Mouse (Mus musculus) adrenal gland, postnatal 0 days (tissue): ENCODE measurements around the gene Arid3c. TPM values are rescaled to one million over a fixed set of nuclear protein-coding genes. Genes with fewer than 3 reads are reported as not detected.

Experiments used
- polyA plus RNA-seq: library from polyadenylated mRNA; unstranded; fragments of >200 nt; fragmentation: Nextera tagmentation; extraction: Ambion mirVana; gene quantifications from 2 replicates; pipeline ENCODE4 v1.2.1, GENCODE M21; 2015

Gene Arid3c
- 0.07 TPM in 1 of 2 replicates, not detected in the other for polyA plus RNA-seq

DNA sequence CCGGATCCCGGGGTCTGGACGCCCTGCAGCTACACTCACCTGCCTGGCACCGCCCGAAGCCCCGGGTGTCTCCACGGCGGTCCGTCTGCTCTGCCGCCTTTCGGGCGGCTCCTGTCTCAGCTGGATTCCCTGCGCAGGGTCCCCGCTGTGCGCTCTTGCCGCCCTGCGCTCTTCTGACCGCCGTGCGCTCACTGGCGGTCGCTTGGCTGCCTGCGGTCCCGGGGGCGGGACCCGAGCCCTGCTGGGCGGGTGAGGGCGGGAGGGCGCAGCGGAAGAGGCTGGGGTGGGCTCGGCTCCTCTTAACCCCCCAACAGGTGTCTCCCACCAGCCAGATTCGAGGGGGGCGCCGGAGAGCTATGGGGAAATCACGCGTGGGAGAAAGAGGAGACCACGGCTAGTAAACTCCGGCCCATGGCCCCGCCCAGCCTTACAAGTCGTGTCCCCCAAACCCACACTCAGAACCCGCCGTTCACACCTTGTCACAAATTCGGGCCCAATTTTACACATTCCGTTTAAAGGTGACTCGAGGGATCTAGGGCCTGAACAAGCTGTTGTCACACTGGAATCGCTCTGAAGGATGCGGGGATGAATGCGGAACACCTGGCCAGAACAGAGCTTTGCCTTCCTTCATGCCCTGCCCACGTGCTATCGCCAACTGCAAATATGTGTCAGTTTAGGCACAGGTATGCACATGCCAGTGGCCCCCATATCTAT is at the start of gene Arid3c:
TSS of gene Arid3c (minus strand) at position 91 of the 714 bp plus-strand sequence.

DNA sequence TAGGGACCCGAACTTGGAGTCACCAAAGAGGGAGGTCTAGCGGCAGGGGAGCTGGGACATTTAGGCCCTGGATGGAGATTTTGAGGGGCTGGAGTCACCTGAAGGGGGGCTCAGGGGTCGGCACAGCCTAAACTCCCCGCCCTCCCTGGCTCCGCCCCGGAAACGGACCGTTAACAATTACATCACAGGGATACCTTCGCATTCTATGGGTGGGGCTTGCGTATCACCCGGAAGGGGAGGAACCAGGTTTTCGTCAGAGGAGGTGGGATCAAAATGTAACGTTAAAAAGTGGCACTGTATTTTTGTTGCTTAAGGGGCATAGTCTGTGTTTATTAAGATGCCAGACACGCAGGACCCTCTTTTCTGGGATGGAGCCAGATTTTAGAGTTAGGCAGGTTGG is 43.1 kb upstream of the Arid3c start, which contains the start of gene Ccl27a:
TSS of gene Ccl27a (minus strand) at position 246 of the 400 bp plus-strand sequence.

DNA sequence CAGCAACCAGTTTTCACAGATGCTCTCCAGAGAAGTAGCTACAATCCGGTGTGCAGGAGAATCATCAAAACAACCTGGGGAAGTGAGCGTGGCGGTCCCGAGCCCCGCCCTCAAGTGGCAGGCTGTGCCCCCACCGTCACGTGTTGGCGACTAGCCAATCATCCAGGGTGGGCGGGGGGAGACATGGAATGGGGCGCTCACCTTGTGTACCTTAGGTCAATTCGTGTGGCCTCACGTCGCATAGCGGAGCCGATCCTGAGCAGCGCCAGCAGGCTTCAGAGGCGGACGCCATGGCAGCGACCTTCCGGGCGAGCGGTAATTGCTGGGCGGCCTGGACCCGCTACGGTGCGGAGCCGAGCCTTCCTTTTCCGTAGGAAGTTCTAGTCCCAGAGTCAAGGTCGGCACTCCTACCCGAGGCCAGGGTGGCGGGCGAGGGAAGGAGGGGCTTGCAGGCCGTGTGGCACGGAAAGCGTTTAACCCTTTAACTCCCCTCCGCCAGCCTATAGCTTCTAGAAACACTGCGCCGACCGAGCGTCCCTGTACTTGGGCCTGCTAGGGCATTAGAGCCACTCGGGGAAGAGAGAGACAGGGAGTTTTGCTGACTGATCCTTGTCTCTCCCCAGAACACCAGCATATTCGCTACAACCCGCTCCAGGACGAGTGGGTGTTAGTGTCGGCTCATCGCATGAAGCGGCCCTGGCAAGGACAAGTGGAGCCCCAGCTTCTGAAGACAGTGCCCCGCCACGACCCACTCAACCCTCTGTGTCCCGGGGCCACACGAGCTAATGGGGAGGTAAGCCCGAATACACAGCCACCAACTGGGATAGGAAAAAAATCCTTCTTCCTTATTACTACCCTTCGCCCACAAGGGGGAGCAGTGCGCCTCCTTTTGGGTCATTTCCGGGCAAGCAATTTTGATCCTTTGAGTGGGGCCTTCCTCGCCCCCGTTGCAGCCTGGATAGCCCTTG is 24.7 kb upstream of the Arid3c start, which contains the start of gene Sigmar1:
TSS of gene Sigmar1 (minus strand) at position 820 of the 968 bp plus-strand sequence.

DNA sequence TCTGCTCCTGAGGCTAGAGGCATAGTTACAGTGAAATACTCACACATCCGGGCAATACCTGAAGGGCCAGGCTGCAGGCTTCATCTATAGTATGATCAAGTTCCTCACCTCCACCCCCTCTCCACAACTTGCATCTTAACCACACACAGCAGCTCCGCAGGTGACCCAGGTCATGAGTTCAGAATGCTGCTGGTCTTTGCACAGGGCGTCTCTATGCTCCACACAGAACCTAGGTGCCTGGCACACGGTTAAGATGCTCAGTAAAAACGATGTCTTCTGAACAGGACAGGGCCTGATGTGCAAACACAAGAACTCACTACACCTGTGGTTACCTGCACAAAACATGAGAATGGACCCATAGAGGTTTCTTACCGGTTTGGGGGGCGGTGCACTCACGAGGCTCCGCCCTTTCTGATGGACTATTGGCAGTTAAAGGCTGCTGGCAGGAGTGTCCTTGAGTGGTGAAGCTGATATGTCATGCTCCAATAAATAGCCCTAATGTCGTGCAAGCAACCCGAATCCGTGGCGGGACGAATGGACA is 23.9 kb upstream of the Arid3c start, which contains the start of gene Galt:
TSS of gene Galt (plus strand) at position 432 of the 541 bp plus-strand sequence.

DNA sequence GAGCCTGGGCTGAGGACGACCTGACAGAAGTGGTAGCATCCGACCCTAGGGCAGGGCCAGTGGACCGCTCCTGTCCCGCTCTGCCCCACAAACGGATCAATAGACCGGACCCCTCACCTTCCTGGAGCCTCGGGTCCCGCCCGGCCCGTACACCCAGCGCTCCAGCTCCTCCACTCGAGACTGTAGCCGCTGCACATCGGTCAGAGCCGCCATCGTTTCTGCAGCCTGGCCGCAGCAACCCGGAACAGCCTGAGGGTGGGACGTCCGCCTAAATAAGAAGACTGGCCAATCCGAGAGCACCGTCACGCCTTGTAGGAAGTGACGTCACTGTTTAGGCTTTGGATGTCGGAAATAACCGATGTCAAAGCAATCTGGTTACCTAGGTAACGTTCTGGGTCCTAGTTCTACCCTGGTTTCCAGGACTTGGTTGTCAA is 8.0 kb downstream of the Arid3c start, which contains the start of gene Dctn3:
TSS of gene Dctn3 (minus strand) at position 253 of the 434 bp plus-strand sequence.

DNA sequence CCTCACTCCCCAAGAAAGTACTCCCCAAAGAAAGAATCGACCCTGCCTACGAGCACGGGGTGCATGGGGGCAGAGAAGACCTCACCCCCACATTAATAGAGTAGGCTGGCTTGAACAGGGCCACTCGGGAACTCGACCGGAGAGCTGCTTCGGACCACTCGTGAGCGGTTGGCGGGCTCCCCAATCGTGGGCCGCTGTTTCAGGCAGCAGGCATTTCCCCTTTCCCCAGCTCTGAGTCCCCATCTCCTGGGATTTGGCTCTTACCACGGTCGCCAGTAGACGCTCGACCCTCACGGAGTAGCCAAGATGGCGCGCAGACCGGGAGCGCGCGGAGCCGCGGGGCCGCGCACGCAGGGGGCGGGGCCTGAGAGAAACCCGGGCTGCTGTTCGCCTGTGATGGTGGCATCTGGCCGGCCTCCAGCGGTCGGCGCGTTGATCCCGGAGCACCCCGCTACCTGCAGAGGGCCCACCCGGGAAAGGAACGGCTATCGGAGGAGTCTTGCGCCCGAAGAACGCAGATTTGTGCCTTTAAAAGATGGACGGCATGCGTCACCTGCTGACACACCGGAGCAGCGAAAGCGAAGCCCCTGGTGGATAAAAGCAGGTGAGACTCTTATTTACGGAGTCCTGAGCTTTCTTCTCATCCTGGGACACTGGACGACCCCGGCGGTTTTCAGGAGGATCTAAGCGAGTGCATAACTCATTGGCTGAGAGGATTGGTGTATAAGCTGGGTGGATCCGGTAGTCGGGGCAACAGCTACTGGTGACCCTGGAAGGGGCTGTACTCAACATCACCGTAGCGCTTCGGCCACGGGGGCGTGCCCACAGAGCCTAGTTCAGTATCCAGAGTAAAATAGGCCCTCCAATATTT is 17.5 kb downstream of the Arid3c start, which contains the start of gene Rpp25l:
TSS of gene Rpp25l (minus strand) at position 338 of the 871 bp plus-strand sequence.

DNA sequence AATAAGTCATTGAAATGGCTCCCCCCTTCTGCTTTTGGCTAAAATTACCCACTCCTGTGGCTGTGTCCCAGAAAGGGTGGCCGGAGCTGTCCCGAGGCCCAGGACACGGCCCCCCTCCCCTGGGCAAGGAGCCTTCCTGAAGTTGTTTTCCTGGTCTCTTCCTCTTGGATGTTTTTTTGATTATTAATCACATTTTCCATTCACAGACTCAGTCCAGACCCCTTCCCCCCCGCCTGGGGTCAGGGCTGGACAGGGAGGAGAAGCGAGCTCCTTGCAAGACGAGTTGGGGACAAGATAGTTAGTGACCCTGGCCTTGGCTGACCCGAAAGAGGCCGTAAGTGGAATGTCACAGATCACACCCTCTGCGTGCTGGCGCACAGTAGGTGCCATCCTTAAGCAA is 31.2 kb downstream of the Arid3c start, which contains the start of gene Il11ra1:
TSS of gene Il11ra1 (plus strand) at position 207 of the 400 bp plus-strand sequence.

DNA sequence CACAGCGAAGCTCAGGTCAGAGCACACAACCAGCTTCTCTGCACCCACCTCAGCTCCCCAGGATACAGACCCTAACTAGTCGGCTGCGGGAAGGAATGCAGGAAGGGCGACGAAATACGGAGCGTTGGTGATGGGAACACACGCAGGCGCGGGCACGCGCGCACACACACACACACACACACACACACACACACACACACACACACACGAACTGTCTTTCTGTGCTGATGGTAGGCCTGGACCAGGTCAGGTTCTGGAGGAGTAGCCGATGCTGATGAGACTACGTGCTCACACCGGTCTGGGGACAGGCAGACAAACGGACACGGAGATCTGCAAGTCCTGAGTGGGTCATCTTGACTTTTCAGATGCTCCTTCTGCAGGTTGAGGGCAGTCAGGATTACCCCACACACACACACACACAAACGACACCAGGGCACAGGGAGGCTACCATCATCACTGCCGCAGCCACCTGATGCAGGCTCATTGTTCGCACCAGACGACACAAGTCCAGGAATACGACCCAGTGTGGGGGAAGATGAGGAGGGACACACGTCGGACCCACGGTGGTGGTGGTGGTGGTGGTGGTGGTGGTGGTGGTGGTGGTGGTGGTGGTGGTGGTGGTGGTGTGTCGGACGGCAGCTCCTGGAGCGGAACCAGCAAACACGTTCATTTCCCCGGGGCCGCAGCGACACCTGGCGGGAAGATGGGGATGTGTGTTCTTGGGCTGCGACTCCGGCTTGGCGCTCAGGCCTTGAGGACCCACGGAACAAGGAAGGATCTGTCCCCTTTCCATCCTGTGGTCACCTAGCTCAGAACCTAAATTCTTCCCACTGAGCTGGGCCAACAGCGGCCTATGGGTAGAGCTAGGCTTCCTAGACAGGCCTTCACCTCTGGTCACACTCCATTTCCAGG is 33.8 kb downstream of the Arid3c start, which contains the start of gene Cntfr:
TSS of gene Cntfr (minus strand) at position 160 of the 912 bp plus-strand sequence.

Other genes with a start within 250 kb of the Arid3c start
- 4.2 and 6.0 TPM in 2 replicates for gene AI464131, start 228.1 kb downstream of the Arid3c start, polyA plus RNA-seq
- gene 1110017D15Rik, start 213.8 kb downstream of the Arid3c start, polyA plus RNA-seq, result 0.41 and 1.2 TPM in 2 replicates
- 3.8 and 6.3 TPM in 2 replicates for gene Fam219a, start 161.6 kb downstream of the Arid3c start, polyA plus RNA-seq
- gene Dnaic1, start 161.4 kb downstream of the Arid3c start, polyA plus RNA-seq, result 0.76 and 1.5 TPM in 2 replicates
- 14.2 and 24.3 TPM in 2 replicates for gene Enho, start 90.8 kb downstream of the Arid3c start, polyA plus RNA-seq
- gene Cntfr, start 34.1 kb downstream of the Arid3c start, polyA plus RNA-seq, result 10.2 and 20.2 TPM in 2 replicates
- gene Il11ra1, start 31.2 kb downstream of the Arid3c start, polyA plus RNA-seq, result 170 and 228 TPM in 2 replicates
- gene Rpp25l, start 17.6 kb downstream of the Arid3c start, polyA plus RNA-seq, result 43.9 and 57.0 TPM in 2 replicates
- 192 and 202 TPM in 2 replicates for gene Dctn3, start 8.0 kb downstream of the Arid3c start, polyA plus RNA-seq
- 37.9 and 56.4 TPM in 2 replicates for gene Galt, start 24.1 kb upstream of the Arid3c start, polyA plus RNA-seq
- 50.5 and 75.3 TPM in 2 replicates for gene Sigmar1, start 25.0 kb upstream of the Arid3c start, polyA plus RNA-seq
- gene Ccl27a, start 43.1 kb upstream of the Arid3c start, polyA plus RNA-seq, result 83.8 and 137 TPM in 2 replicates
- 1.1 TPM in 1 of 2 replicates, not detected in the other for gene Gm21541, start 172.5 kb upstream of the Arid3c start, polyA plus RNA-seq
- gene Gm20878, start 210.4 kb upstream of the Arid3c start, polyA plus RNA-seq, result 4.6 and 13.9 TPM in 2 replicates
- 0.37 and 0.43 TPM in 2 replicates for gene Fam205a4, start 234.9 kb upstream of the Arid3c start, polyA plus RNA-seq